Mouse (Mus musculus) liver, embryonic 14.5 days (tissue): ENCODE results near the gene Fbxw5. TPM values are rescaled to one million over a fixed set of nuclear protein-coding genes. Genes with fewer than 3 reads are reported as not detected.

Experiments used
- ATAC-seq: fragments of 200-750 bp; cut with Nextera tagmentation; 2 replicates; pipeline ENCODE4 v1.8.0; 2017; ENCODE audit warnings: moderate number of reproducible peaks, mild to moderate bottlenecking, moderate library complexity; ENCODE audit not compliant: insufficient read depth
- DNase-seq, 3 experiments: peaks; one replicate each; pipeline ENCODE4 v3.0.0-alpha.2; 2012 to 2013; ENCODE audit warnings: low read depth in 3 of 3, low spot score in 3 of 3
- H3K27ac ChIP-seq: fragments of 300-500 bp; sonication (generic); 2 replicates; pipeline ENCODE4 v1.5.1; 2014; ENCODE audit warnings: moderate library complexity, mild to moderate bottlenecking, control low read depth, inconsistent platforms
- H3K27me3 ChIP-seq: fragments of 300-500 bp; sonication (generic); 2 replicates; pipeline ENCODE4 v1.6.1; 2014; ENCODE audit warnings: mild to moderate bottlenecking, low read length, moderate library complexity; ENCODE audit not compliant: control insufficient read depth, insufficient read depth
- H3K36me3 ChIP-seq: fragments of 300-500 bp; sonication (generic); replicated peaks from 2 replicates; pipeline ENCODE4 v1.6.1; 2014; ENCODE audit warnings: low read depth; ENCODE audit not compliant: control insufficient read depth, insufficient read depth
- H3K4me1 ChIP-seq, 2 experiments: fragments of 200-500 bp in 1 of 2; fragments of 300-500 bp in 1 of 2; sonication (generic) in 1 of 2; replicated peaks; 2 replicates each; pipeline ENCODE4 v1.6.1; 2012 to 2014; ENCODE audit warnings: antibody characterized with exemption in 1 of 2, inconsistent platforms in 1 of 2, low read length in 1 of 2; ENCODE audit not compliant: control insufficient read depth in 2 of 2, insufficient read depth in 2 of 2
- H3K4me2 ChIP-seq: fragments of 300-500 bp; sonication (generic); 2 replicates; pipeline ENCODE4 v1.6.1; 2014; ENCODE audit warnings: low read depth, mild to moderate bottlenecking, control low read depth, moderate library complexity
- H3K4me3 ChIP-seq, 2 experiments: fragments of 200-500 bp in 1 of 2; fragments of 300-500 bp in 1 of 2; sonication (generic) in 1 of 2; 2 replicates each; pipeline ENCODE4 v1.5.1; 2012 to 2014; ENCODE audit warnings: low read depth in 2 of 2, low read length in 2 of 2, mild to moderate bottlenecking in 2 of 2, control low read depth in 1 of 2, inconsistent platforms in 1 of 2, moderate library complexity in 1 of 2; ENCODE audit not compliant: insufficient read depth in 1 of 2
- H3K9ac ChIP-seq: fragments of 300-500 bp; sonication (generic); replicated peaks from 2 replicates; pipeline ENCODE4 v1.6.1; 2014; ENCODE audit warnings: mild to moderate bottlenecking, control low read depth, moderate library complexity
- H3K9me3 ChIP-seq: fragments of 300-500 bp; sonication (generic); 2 replicates; pipeline ENCODE4 v1.6.1; 2016; ENCODE audit warnings: low read length, mixed read lengths; ENCODE audit not compliant: control insufficient read depth
- CTCF ChIP-seq: IDR thresholded peaks from 2 replicates; pipeline ENCODE4 v1.5.1; 2016; ENCODE audit warnings: antibody characterized with exemption, low read depth, control low read depth
- EP300 ChIP-seq: IDR thresholded peaks from 2 replicates; pipeline ENCODE4 v1.6.1; 2016; ENCODE audit warnings: antibody characterized with exemption, low read depth
- WGBS: fragments of 180-500 bp; shearing (Covaris S2); extraction: QIAGEN DNeasy Blood & Tissue Kit; methylation state at CpG from one replicate; pipeline ENCODE4 v1.1.7; 2014; ENCODE audit not compliant: insufficient replicate concordance; 5-methylcytosine and 5-hydroxymethylcytosine counted together
- polyA plus RNA-seq, 2 experiments: library from polyadenylated mRNA; depleted of rRNA in 1 of 2; stranded (reverse) in 1 of 2; unstranded in 1 of 2; fragments of >200 nt; fragmentation: Nextera tagmentation in 1 of 2; extraction: Ambion mirVana in 1 of 2; gene quantifications; 2 replicates each; pipeline versions ENCODE4 v1.2.1 to v1.2.3; 2012 to 2014

The Fbxw5 gene
- polyA plus RNA-seq, 2 experiments = 8.1 to 18.3 TPM

DNA sequence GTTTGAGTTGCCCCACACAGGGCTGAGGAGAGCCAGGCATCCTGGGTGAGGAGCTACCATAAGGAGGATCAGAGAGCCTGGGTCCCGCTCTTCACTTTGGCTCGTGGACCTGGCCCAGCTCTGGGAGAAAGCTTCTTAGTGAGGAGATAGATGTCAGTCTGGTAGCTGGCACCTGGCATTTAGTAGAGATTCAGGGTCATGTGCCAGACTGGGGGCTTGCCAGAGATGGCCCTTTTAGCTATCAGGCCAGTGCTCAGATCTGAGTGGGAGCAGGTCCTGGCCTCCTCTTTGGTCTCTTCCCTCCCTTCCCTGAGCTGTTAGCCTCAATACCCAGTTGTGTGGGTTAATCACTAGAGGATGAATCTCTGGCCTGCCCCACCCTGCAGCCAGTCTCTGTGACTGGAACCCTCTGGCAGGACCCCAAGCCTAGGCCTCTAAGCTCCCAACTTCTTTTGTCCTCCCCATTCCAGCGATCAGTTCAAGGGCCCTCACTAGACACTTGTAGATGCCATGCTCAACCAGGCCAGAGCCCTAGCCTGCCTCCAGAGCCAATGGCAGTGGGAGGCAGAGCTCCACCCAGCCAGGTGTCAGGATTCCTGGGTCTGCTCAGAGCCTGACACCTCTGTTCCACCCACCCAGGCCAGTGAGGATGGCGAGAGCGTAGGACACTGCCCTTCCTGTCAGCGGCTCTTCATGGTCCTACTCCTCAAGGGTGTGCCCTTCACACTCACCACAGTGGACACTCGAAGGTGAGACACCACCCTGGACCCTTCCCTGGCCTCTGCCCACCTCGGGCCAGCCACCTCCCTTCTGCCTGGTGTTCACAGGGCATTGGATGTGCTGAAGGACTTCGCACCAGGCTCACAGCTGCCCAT, 43.3 kb upstream of the Fbxw5 start:
- no peak overlapping the region for H3K9ac ChIP-seq
- no peak overlapping the region for H3K4me2 ChIP-seq
- WGBS = 73% methylated on average over 9 of the region's 9 CpGs
- H3K9me3 ChIP-seq = no peaks in the 10 kb centered on the region
- no peak for DNase-seq
- H3K36me3 ChIP-seq = no peaks in the 10 kb centered on the region
- peaks cover 4 to 11% of the 10 kb centered on the region in 2 experiments for H3K4me1 ChIP-seq
- no peaks in the 10 kb centered on the region for H3K27me3 ChIP-seq
- TF ChIP-seq EP300 (no peak), CTCF (no peak)
- no peak for ATAC-seq
- H3K27ac ChIP-seq = no peak overlapping the region
- no peak overlapping the region for H3K4me3 ChIP-seq

GRCm38 (mm10) chr2:25458911-25459310, 41.6 kb upstream of the Fbxw5 start:
- ATAC-seq (no peak), DNase-seq (no peak)
- Histone ChIP-seq H3K27ac (no peak overlapping the region), H3K4me2 (no peak overlapping the region), H3K36me3 (no peaks in the 10 kb centered on the region), H3K4me3 (no peak overlapping the region), H3K9ac (no peak overlapping the region), H3K4me1 (peaks cover 4 to 11% of the 10 kb centered on the region in 2 experiments), H3K27me3 (no peaks in the 10 kb centered on the region), H3K9me3 (no peaks in the 10 kb centered on the region)
- WGBS = 64% methylated on average over 5 of the region's 5 CpGs
- TF ChIP-seq CTCF (no peak; the same call in 1 of the 2 replicates), EP300 (no peak)

DNA sequence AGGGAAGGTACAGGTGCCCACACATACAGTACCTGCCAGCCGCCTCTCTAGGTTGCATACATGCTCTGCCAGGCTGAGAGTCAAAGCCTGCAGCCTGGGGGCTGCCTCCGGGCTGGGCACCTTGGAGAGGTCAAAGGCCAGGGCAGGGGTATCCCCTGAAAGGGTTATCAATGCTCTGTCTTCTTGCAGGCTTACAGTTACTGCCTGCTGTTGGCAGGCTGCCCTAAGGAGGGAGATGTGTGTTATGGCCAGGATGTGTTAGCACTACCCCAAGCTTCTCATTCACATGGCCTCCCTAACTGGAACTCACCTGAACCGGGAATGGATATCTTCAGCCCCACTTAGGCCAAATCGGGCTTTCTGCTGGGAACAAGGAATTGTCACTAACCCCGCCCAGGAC, 40.4 kb upstream of the Fbxw5 start:
- Histone ChIP-seq H3K4me2 (peak overlapping the region; percentile 90), H3K9ac (peak overlapping the region; percentile 77), H3K4me3 (peak overlapping the region; percentile 71 to 83), H3K9me3 (no peaks in the 10 kb centered on the region), H3K27me3 (no peaks in the 10 kb centered on the region), H3K36me3 (no peaks in the 10 kb centered on the region), H3K27ac (peak overlapping the region; percentile 81), H3K4me1 (peaks cover 4 to 11% of the 10 kb centered on the region in 2 experiments)
- WGBS = 36% methylated on average over 5 of the region's 5 CpGs
- DNase-seq = no peak
- TF ChIP-seq EP300 (no peak), CTCF (no peak)
- ATAC-seq = no peak; the same call in 1 of the 2 replicates

DNA sequence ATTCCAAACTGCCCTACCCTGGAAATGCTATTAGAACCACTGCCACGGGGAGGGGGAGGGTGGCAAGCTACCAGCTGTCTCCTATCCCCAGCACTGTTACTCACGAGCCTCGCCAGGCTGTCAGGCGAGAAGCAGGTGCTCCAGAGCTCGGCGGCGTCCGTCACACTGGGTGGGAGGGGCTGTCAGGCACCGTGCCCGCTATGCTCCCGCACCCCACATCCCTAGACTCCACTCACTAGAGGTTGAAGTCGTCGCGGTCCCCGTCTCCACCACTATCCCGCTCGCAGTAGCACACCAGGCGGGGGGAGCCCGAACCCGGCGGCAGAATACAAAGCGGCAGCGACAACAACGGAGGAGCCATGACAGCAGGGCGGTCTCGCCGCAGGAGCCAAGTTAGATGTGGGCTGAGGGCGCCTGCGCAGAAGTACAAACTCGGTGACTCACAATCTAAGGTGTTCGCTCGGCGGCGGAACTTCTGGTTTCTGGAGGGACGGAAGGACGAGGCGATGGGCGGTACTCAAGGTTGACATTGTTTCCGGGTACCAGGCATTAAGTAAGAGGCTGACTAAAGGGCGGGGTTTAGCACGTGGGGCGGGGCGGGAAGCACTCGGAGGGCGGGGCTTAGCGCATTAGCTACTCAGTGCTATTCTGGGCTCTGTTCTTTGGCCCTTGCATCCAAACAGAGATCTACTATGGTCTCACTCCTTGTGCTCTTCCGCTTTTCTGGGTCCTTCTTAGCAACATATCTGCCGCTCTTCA, 39.8 kb upstream of the Fbxw5 start, which contains the start of gene Paxx:
Gene Paxx (minus strand): TSS at position 544 of the 759 bp plus-strand sequence.
- H3K9me3 ChIP-seq = no peaks in the 10 kb centered on the region
- peak within 1 kb of the TSS; percentile 71 to 83 for H3K4me3 ChIP-seq
- peak within 1 kb of the TSS; percentile 77 for H3K9ac ChIP-seq
- H3K4me2 ChIP-seq = peak within 1 kb of the TSS; percentile 90
- no peaks in the 10 kb centered on the region for H3K36me3 ChIP-seq
- under 1% methylated on average over 48 of the region's 48 CpGs for WGBS
- TF ChIP-seq EP300 (no peak), CTCF (no peak)
- peak within 1 kb of the TSS; percentile 81 for H3K27ac ChIP-seq
- H3K27me3 ChIP-seq = no peaks in the 10 kb centered on the region
- H3K4me1 ChIP-seq = peaks cover 4 to 11% of the 10 kb centered on the region in 2 experiments
- ATAC-seq (peak; percentile 84), DNase-seq (peak; percentile 91 to 95 (median 93))
